Mouse (Mus musculus): ENCODE measurements around the gene Scamp1. TPM values are rescaled to one million over a fixed set of nuclear protein-coding genes. Genes with fewer than 3 reads are reported as not detected.
A peak's percentile ranks its signal among the peaks of the same experiment; 100 is the strongest.

The Scamp1 gene
- total RNA-seq, 1 experiment = 15.5 TPM

DNA sequence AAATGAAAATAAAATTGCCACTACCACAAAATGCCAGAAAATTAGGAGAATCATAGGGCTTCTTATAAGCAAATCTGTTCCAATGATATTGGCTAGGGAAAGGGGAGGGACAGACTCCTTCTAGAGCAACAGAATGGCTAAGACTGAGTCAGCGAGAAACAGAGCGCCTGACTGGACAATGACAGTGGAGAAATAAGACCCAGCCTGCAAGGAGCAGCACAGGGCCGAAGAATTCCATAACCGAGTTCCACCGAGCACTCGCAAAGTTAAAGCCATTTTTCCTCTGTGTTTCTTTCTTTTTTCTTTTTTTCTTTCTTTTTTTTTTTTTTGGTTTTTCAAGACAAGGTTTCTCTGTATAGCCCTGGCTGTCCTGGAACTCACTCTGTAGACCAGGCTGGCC lies 45.5 kb downstream of the Scamp1 start:
- Histone ChIP-seq H3K9ac (ENCODE audit: insufficient read depth, low read depth, low read length, poor library complexity, severe bottlenecking) (no peak overlapping the region), H3K36me3 (ENCODE audit: control insufficient read depth, insufficient read depth, low read length, poor library complexity, severe bottlenecking) (no peaks in the 10 kb centered on the region), H3K4me1 (ENCODE audit: control insufficient read depth in 2 of 2, insufficient read depth in 2 of 2, low read length in 2 of 2, poor library complexity in 1 of 2) (peaks cover 4 to 28% of the 10 kb centered on the region in 2 experiments; a peak in 3 of 4 replicates), H3K4me3 (ENCODE audit: insufficient read depth in 1 of 2, low read depth in 1 of 2, low read length in 2 of 2, poor library complexity in 1 of 2, severe bottlenecking in 1 of 2) (no peak overlapping the region), H3K27ac (ENCODE audit: insufficient read depth, low read depth, low read length, poor library complexity, severe bottlenecking) (no peak overlapping the region), H3K9me3 (ENCODE audit: control insufficient read depth, insufficient read depth, low read depth, low read length) (no peaks in the 10 kb centered on the region)
- DNase-seq (ENCODE audit: low read depth, low spot score) = no peak
- in situ Hi-C loops (cut with MboI; ENCODE audit: low sequenced_read_pairs in 2 of 2, unreplicated experiment in 2 of 2) = no loop called here
- TF ChIP-seq MAFK (IDR thresholded peaks at IDR 0.05; ENCODE audit: insufficient read depth, low read depth, low read length) = 0 out of 2 replicates have a peak, but pooled peaks have one; percentile 24
- no peak for TF ChIP-seq ZC3H11A (IDR thresholded peaks at IDR 0.05; ENCODE audit: borderline replicate concordance, low read depth, low read length)

DNA sequence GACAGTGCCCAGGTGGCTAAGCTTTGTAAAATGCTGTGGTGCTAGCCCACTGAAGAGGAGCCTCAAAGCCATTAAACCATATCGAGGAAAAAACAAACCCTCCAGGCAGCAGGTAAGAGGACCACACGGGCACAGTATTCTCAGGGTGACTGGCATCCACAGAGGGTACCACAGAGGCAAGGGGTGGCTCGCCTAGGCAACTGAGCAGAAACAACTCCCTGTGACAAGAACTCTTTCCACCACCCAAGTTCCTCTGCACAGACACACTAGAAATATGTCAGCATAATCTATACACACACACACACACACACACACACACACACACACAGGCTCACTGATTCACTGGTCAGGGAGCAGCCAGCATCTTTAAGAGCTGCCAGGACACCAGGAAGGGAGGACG lies 46.2 kb downstream of the Scamp1 start:
- in situ Hi-C loops (cut with MboI; ENCODE audit: low sequenced_read_pairs in 2 of 2, unreplicated experiment in 2 of 2) = no loop called here
- H3K9me3 ChIP-seq (ENCODE audit: control insufficient read depth, insufficient read depth, low read depth, low read length) = no peaks in the 10 kb centered on the region
- no peak overlapping the region for H3K9ac ChIP-seq (ENCODE audit: insufficient read depth, low read depth, low read length, poor library complexity, severe bottlenecking)
- H3K4me1 ChIP-seq (ENCODE audit: control insufficient read depth in 2 of 2, insufficient read depth in 2 of 2, low read length in 2 of 2, poor library complexity in 1 of 2) = peaks cover 3 to 32% of the 10 kb centered on the region in 2 experiments; a peak in 3 of 4 replicates
- no peaks in the 10 kb centered on the region for H3K36me3 ChIP-seq (ENCODE audit: control insufficient read depth, insufficient read depth, low read length, poor library complexity, severe bottlenecking)
- H3K27ac ChIP-seq (ENCODE audit: insufficient read depth, low read depth, low read length, poor library complexity, severe bottlenecking) = no peak overlapping the region
- TF ChIP-seq HCFC1 (IDR thresholded peaks at IDR 0.05; ENCODE audit: borderline replicate concordance, insufficient read depth, low read length) = no peak
- TF ChIP-seq ZNF384 (IDR thresholded peaks at IDR 0.05; ENCODE audit: low read depth, low read length) = no peak
- no peak for TF ChIP-seq MAFK (IDR thresholded peaks at IDR 0.05; ENCODE audit: insufficient read depth, low read depth, low read length)
- TF ChIP-seq ZC3H11A (IDR thresholded peaks at IDR 0.05; ENCODE audit: borderline replicate concordance, low read depth, low read length) = no peak
- TF ChIP-seq CHD2 (IDR thresholded peaks at IDR 0.05; ENCODE audit: low read depth, low read length) = no peak
- DNase-seq (ENCODE audit: low read depth, low spot score) = no peak
- no peak overlapping the region for H3K4me3 ChIP-seq (ENCODE audit: insufficient read depth in 1 of 2, low read depth in 1 of 2, low read length in 2 of 2, poor library complexity in 1 of 2, severe bottlenecking in 1 of 2)

DNA sequence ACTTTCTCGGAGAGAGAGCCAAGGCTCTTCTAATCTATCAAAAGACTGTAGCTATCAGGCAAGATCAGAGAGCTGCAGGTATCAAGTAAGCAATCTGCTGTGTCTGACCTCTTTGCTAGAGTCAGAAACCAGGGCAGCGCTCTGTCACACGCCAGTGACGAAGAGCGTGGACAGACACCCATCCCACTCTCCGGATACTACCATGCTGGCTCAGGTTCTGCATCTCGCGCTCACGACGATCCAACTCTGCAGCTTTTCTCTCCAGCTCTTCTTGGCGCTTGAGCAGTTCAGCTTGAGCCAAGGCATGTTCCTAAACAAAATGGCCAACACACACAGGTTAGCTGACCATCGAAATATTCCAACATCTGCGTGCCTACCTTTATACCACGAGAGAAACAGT lies 53.8 kb downstream of the Scamp1 start:
- peaks cover 0 to 4% of the 10 kb centered on the region in 2 experiments; a peak in 1 of 4 replicates for H3K4me1 ChIP-seq (ENCODE audit: control insufficient read depth in 2 of 2, insufficient read depth in 2 of 2, low read length in 2 of 2, poor library complexity in 1 of 2)
- no peak for TF ChIP-seq ZC3H11A (IDR thresholded peaks at IDR 0.05; ENCODE audit: borderline replicate concordance, low read depth, low read length)
- TF ChIP-seq MAFK (IDR thresholded peaks at IDR 0.05; ENCODE audit: insufficient read depth, low read depth, low read length) = no peak
- no peak for TF ChIP-seq ZNF384 (IDR thresholded peaks at IDR 0.05; ENCODE audit: low read depth, low read length)
- TF ChIP-seq CHD2 (IDR thresholded peaks at IDR 0.05; ENCODE audit: low read depth, low read length) = no peak
- no peak for TF ChIP-seq HCFC1 (IDR thresholded peaks at IDR 0.05; ENCODE audit: borderline replicate concordance, insufficient read depth, low read length)
- no peak overlapping the region for H3K9ac ChIP-seq (ENCODE audit: insufficient read depth, low read depth, low read length, poor library complexity, severe bottlenecking)
- no peak overlapping the region for H3K4me3 ChIP-seq (ENCODE audit: insufficient read depth in 1 of 2, low read depth in 1 of 2, low read length in 2 of 2, poor library complexity in 1 of 2, severe bottlenecking in 1 of 2)
- in situ Hi-C loops (cut with MboI; ENCODE audit: low sequenced_read_pairs in 2 of 2, unreplicated experiment in 2 of 2) = no loop called here
- no peak for DNase-seq (ENCODE audit: low read depth, low spot score)
- H3K36me3 ChIP-seq (ENCODE audit: control insufficient read depth, insufficient read depth, low read length, poor library complexity, severe bottlenecking) = 0 out of 2 replicates have a peak, but pooled peaks cover 2% of the 10 kb centered on the region
- no peak overlapping the region for H3K27ac ChIP-seq (ENCODE audit: insufficient read depth, low read depth, low read length, poor library complexity, severe bottlenecking)
- H3K9me3 ChIP-seq (ENCODE audit: control insufficient read depth, insufficient read depth, low read depth, low read length) = no peaks in the 10 kb centered on the region

DNA sequence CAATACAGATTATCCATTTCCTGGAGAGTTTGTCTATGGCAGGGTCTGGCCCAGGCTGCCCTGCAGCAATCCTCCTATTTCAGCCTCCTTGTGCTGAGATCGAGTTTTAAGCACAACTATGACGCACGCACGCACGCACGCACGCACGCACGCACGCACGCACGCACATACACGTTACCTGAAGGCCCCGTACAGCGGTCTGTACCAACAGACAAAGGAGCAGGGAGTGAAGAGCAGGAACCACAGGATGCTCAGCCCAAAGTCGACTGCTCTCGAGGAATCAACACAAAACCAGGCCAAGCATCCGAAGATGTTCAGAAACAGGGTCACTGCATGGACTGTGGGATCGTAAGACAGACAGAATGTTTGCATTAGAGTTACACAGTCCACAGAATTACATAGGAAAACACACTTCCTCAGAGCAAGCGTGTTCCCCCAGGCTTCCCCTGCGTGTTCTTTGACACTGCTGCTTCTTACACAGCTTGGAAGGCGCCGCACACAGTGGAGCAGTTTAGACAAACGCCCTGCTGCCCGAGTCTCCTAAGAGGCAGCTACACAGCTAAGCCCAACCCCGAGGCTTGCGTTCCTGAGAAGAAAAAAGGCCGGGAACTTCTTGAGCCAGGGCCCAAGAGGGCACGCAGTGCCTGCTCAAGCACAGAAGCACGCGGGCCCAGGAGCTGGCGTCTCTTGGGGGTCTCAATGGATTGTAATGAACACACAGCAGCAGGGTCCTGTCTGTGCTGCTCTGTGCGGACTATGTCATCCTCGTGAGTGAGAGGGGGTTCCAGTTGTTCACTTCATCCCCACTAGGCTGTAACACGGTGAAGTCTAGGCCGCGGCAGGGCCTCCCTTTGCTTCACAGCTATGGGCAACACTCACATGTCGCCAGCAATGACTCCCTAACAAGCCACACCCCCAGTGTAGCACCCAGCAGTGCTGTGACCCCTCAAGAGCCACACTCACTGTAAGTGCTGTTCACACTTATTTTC lies 60.6 kb downstream of the Scamp1 start:
- DNase-seq (ENCODE audit: low read depth, low spot score) = no peak
- Histone ChIP-seq H3K27ac (ENCODE audit: insufficient read depth, low read depth, low read length, poor library complexity, severe bottlenecking) (no peak overlapping the region), H3K36me3 (ENCODE audit: control insufficient read depth, insufficient read depth, low read length, poor library complexity, severe bottlenecking) (0 out of 2 replicates have a peak, but pooled peaks cover 2% of the 10 kb centered on the region), H3K4me3 (ENCODE audit: insufficient read depth in 1 of 2, low read depth in 1 of 2, low read length in 2 of 2, poor library complexity in 1 of 2, severe bottlenecking in 1 of 2) (peak overlapping the region; percentile 38 to 50), H3K9ac (ENCODE audit: insufficient read depth, low read depth, low read length, poor library complexity, severe bottlenecking) (peak overlapping the region; percentile 64), H3K4me1 (ENCODE audit: control insufficient read depth in 2 of 2, insufficient read depth in 2 of 2, low read length in 2 of 2, poor library complexity in 1 of 2) (0 out of 4 replicates have a peak, but pooled peaks cover 0 to 2% of the 10 kb centered on the region in 2 experiments), H3K9me3 (ENCODE audit: control insufficient read depth, insufficient read depth, low read depth, low read length) (no peaks in the 10 kb centered on the region)
- TF ChIP-seq ZC3H11A (IDR thresholded peaks at IDR 0.05; ENCODE audit: borderline replicate concordance, low read depth, low read length) = no peak
- no peak for TF ChIP-seq MAFK (IDR thresholded peaks at IDR 0.05; ENCODE audit: insufficient read depth, low read depth, low read length)
- TF ChIP-seq HCFC1 (IDR thresholded peaks at IDR 0.05; ENCODE audit: borderline replicate concordance, insufficient read depth, low read length) = no peak
- no peak for TF ChIP-seq ZNF384 (IDR thresholded peaks at IDR 0.05; ENCODE audit: low read depth, low read length)
- in situ Hi-C loops (cut with MboI; ENCODE audit: low sequenced_read_pairs in 2 of 2, unreplicated experiment in 2 of 2) = no loop called here
